Mouse (Mus musculus) ES-Bruce4 (cell line): ENCODE data around the gene Ndufaf8.

ENCODE experiments used
- CTCF ChIP-seq: IDR thresholded peaks from one replicate; pipeline ENCODE4 v1.8.1; 2011; ENCODE audit warnings: low read depth, low read length
- POLR2A ChIP-seq: IDR thresholded peaks from one replicate; pipeline ENCODE4 v1.8.1; 2011; ENCODE audit warnings: low read length; ENCODE audit not compliant: insufficient read depth

- TF ChIP-seq POLR2A (no peak), CTCF (no peak)
These were observed 35.4 kb upstream of the Ndufaf8 start for GRCm38 (mm10) chr11:120063326-120063725.
